Mouse (Mus musculus): Measurements from ENCODE around the gene Oasl1.

GRCm38 (mm10) chr5:114967523-114968268 lies 44.7 kb downstream of the Oasl1 start:
- TF ChIP-seq CTCF (conservative IDR thresholded peaks at IDR 0.05; ENCODE audit: insufficient read depth, insufficient read length, low read depth, low read length) (no peak), POLR2A (IDR thresholded peaks at IDR 0.05; ENCODE audit: low read depth, low read length) (no peak)

Measured in kidney, adult 2 months (tissue).